Mouse (Mus musculus) adrenal gland, adult 10 weeks (tissue): ENCODE measurements around the gene Tssk2. TPM values are rescaled to one million over a fixed set of nuclear protein-coding genes. Genes with fewer than 3 reads are reported as not detected.

Experiments
- polyA plus RNA-seq: library from polyadenylated mRNA; stranded (reverse); fragments of 350-450 nt; fragmentation: Illumina TruSeq; extraction: RNeasy Lipid Tissue Mini Kit (QIAGEN cat#74804); gene quantifications from one replicate; pipeline ENCODE4 v1.2.3, GENCODE M21; 2014; ENCODE audit warnings: low read depth, low replicate concordance

Gene Tssk2
- polyA plus RNA-seq: not detected

DNA sequence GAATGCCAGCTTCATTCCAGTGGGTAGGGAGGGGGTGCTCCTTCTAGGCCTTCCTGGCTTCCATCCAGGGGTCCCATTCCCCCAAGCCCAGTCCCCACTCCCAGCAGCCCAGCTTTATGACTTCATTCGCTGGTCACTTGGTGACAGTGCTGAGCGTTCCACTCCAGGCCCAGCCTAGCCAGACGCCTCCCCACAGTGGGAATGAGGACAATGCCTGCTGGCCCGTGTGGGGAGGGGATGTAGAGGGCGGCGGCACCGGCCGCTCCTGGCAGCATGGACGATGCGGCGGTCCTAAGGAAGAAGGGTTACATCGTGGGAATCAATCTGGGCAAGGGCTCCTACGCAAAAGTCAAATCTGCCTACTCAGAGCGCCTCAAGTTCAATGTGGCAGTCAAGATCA, at the start of gene Tssk2, which contains the start of gene Dgcr2:
TSS of gene Tssk2 (plus strand) at position 176 of the 400 bp plus-strand sequence.
TSS of gene Dgcr2 (minus strand) at position 101 of the 400 bp plus-strand sequence.

DNA sequence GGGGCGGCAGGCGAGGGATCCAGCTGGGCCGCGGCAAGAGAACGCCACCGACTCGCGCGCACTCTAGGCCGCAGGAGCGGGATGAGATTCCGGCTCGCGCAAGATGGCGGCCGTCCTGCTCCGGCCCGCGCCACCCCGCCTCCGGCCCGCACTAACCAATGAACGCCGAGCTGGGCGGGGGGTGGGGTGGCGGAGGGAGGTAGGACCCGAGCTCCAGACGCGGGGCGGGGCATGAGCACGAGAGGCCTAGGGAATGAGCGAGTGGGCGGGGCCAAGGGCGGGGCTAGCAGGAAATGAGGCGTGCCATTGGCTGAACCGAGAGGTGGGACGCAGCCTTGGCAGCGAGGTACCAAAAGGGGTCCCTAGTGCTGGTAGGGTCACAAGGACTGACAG, 6.9 kb upstream of the Tssk2 start, which contains the start of gene Gm20518:
TSS of gene Gm20518 (minus strand) at position 105 of the 393 bp plus-strand sequence.

DNA sequence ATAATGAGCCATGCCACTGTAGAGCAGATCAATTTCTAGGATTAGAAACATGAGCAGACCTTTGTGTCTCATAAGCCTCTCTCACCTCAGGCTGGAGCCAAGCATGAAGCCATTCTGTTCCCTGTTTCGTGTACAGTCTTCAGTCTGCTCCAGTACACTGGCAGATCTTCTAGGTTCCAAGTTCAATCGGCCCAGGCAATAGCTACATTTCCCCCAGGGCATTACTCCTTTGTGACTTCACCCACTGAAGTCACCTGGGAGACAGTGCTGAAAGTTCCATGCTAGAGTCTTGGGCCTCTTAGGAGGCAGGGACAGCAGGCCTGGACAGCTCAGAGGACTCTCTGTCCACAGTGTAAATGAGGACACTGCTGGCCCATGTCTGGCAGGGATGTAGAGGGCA, 4.5 kb upstream of the Tssk2 start, which contains the start of gene Tssk1:
TSS of gene Tssk1 (plus strand) at position 301 of the 400 bp plus-strand sequence.

DNA sequence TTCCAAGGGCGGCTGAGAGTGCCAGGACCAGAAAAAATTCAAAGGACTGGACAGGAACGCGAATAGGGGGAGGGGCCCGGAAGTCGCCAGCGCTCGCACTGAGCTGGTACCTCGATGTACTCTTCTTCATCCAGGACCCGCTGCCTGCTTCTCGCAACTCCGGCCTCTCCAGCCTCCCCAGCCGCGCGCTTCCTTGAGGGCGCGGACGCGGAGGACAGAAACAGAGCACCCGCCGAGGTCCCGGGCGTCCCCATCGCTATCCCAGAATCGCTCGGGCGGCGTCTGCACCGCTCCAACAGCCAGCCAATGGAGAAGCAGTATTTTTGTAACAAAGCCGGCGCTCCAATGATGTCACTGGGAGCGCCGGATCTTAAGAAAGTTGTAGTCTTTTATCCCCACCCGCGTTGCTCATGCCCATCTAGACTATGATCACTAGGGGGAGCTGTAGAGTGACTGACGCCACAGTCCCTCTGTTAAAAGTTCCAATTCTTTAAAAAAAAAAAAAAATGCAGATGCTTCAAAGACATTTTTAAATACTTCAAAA, 12.7 kb downstream of the Tssk2 start, which contains the start of gene Ess2:
TSS of gene Ess2 (minus strand) at position 297 of the 544 bp plus-strand sequence.

DNA sequence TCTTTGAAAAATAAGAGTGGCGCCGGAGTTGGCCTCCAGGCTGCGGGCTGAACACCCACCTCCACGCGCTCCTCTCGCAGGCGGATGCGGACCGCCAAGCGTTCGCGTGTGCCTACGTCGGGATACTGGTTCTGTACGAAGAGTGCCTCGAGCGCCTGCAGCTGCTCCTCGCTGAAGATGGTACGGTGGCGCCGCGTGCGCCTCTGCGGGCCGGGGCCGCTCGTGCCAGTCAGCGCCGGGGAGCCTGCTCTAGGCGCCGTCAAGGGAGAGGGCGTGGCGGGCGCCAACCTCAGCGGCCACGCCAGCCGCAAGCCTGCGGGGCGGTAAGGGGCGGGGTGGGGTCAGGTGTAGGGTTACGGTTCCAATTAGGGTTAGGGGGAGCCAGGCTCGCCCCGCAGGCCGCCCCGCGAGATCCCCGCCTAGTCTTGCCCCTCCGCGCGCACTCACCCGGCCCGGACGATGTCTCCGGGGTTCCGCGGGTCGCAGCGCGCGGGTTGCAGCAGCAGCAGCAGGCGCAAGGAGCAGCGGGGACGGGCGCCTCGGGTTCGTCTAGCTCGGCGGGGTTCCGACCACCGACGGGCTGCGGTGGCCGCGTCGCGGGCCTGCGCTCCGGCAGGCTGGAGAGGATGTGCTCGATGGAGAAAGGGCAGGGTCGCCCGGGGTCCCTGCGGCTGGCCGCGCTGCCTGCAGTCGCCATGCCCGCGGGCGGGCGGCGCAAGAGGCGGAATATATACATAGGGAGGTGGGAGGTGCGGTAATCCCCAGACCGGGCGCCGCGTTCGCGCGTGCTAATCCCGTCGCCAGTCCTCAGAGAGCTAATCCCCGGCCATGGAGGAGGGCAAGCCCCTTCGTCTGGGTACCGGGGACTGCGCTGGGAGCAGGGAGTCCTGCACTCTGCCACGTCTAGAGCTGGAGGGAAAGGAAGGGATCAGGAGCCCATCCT, 16.1 kb downstream of the Tssk2 start, which contains the start of gene Gsc2:
TSS of gene Gsc2 (minus strand) at position 753 of the 943 bp plus-strand sequence.

DNA sequence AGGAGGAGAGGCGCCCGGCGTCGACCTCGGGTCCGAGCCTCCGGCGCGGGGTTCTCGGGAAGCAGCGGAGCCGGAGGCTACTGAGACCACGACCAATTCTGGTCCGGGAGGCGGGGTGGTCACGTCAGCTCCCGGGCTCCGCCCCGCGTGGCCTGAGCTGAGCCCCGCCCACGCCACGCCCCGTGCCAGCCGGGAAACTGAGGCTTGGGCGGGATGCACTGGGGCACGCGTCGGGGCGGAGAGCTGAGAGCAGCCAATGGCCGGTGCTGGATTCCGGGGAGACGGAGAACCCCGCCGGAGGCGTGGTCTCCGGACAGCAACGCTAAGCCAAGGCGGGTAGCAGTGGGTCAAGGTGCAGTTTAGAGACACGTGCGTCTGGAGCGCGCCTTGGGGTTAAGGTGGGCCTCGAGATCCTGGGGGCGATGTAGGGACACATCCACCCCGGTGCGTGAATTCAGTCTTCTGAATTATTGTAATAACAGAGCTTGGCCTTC, 29.7 kb downstream of the Tssk2 start, which contains the start of gene Slc25a1:
TSS of gene Slc25a1 (minus strand) at position 133 of the 494 bp plus-strand sequence.

Other genes starting within 250 kb of the Tssk2 start
- 13.5 TPM for gene Med15, start 165.7 kb upstream of the Tssk2 start, polyA plus RNA-seq
- 11.2 TPM for gene Klhl22, start 139.0 kb upstream of the Tssk2 start, polyA plus RNA-seq
- not detected for gene Scarf2, start 101.4 kb upstream of the Tssk2 start, polyA plus RNA-seq
- gene B830017H08Rik, start 65.5 kb upstream of the Tssk2 start, polyA plus RNA-seq: not detected
- not detected for gene Car15, start 60.3 kb upstream of the Tssk2 start, polyA plus RNA-seq
- not detected for gene Gm20518, start 7.0 kb upstream of the Tssk2 start, polyA plus RNA-seq
- gene Tssk1, start 4.4 kb upstream of the Tssk2 start, polyA plus RNA-seq: not detected
- gene Dgcr2, start 75 bp upstream of the Tssk2 start, polyA plus RNA-seq: 8.2 TPM
- gene Ess2, start 12.7 kb downstream of the Tssk2 start, polyA plus RNA-seq: 2.1 TPM
- not detected for gene Gsc2, start 16.4 kb downstream of the Tssk2 start, polyA plus RNA-seq
- gene Slc25a1, start 29.6 kb downstream of the Tssk2 start, polyA plus RNA-seq: 36.7 TPM
- gene Vpreb2, start 81.8 kb downstream of the Tssk2 start, polyA plus RNA-seq: not detected
- 6.9 TPM for gene Dgcr6, start 154.2 kb downstream of the Tssk2 start, polyA plus RNA-seq
- gene Prodh, start 191.6 kb downstream of the Tssk2 start, polyA plus RNA-seq: 0.76 TPM
- not detected for gene Rtn4r, start 229.0 kb downstream of the Tssk2 start, polyA plus RNA-seq